Mouse (Mus musculus): ENCODE results near the gene Gm9887.

- TF ChIP-seq CTCF (IDR thresholded peaks at IDR 0.05; ENCODE audit: low read depth) (peak; percentile 83), EP300 (IDR thresholded peaks at IDR 0.05; ENCODE audit: low read depth) (peak; percentile 32; the same call in 1 of the 2 replicates)
Measured at GRCm38 (mm10) chr12:69360655-69360996, 11.6 kb downstream of the Gm9887 start.
